Mouse (Mus musculus): ENCODE results near the gene Shb. TPM values are rescaled to one million over a fixed set of nuclear protein-coding genes. Genes with fewer than 3 reads are reported as not detected.

The Shb gene
- polyA plus RNA-seq (2021; fragmentation: Nextera tagmentation): 2.1 and 3.2 TPM in 2 replicates
- long read RNA-seq, experiment 1, transcript Shb-201 (6 exons, 2,244 nt): major isoform, 5 of 18 reads
- long read RNA-seq, experiment 1, partial matches to known transcripts: 6 of 18 reads
- long read RNA-seq, experiment 1, other reads (novel, unspliced or antisense): 7 of 18 reads
- long read RNA-seq, experiment 2, partial matches to known transcripts: 2 of 2 reads
- long read RNA-seq, experiment 2, other reads (novel, unspliced or antisense): 0 of 2 reads

GRCm38 (mm10) chr4:45532375-45532774 lies at the start of gene Shb:
Gene Shb (minus strand): TSS chr4:45532470.

GRCm38 (mm10) chr4:45408427-45409132 lies 123.7 kb downstream of the Shb start, which contains the start of gene Slc25a51:
Gene Slc25a51 (minus strand): TSS chr4:45408766.

Other genes with a start within 250 kb of the Shb start
- gene Trmt10b, start 235.3 kb downstream of the Shb start, polyA plus RNA-seq (2021; fragmentation: Nextera tagmentation): 12.7 and 20.7 TPM in 2 replicates
- gene Dcaf10, start 190.4 kb downstream of the Shb start, polyA plus RNA-seq (2021; fragmentation: Nextera tagmentation): 1.4 and 7.3 TPM in 2 replicates
- gene Exosc3, start 189.7 kb downstream of the Shb start, polyA plus RNA-seq (2021; fragmentation: Nextera tagmentation): 19.8 and 24.0 TPM in 2 replicates
- gene Slc25a51, start 123.7 kb downstream of the Shb start, polyA plus RNA-seq (2021; fragmentation: Nextera tagmentation): 47.2 and 53.3 TPM in 2 replicates